Mouse (Mus musculus) MEL (cell line): Measurements from ENCODE around the gene Sgcg. TPM values are rescaled to one million over a fixed set of nuclear protein-coding genes. Genes with fewer than 3 reads are reported as not detected.

Experiments used
- DNase-seq: peaks from one replicate; pipeline ENCODE4 v3.0.0; 2011; ENCODE audit warnings: low read depth, low spot score
- H3K27ac ChIP-seq: 2 replicates; pipeline ENCODE4 v1.5.1; 2012; ENCODE audit warnings: low read depth, mild to moderate bottlenecking, control low read depth, low read length, moderate library complexity; ENCODE audit not compliant: control insufficient read depth
- H3K27me3 ChIP-seq, 2 experiments: fragments of 150-350 bp in 1 of 2; sonication (generic) in 1 of 2; 2 replicates each; pipeline ENCODE4 v1.6.1; 2012; ENCODE audit warnings: low read length in 2 of 2, mild to moderate bottlenecking in 2 of 2, improper control_type of control experiment in 1 of 2, moderate library complexity in 1 of 2; ENCODE audit not compliant: insufficient read depth in 2 of 2, control insufficient read depth in 1 of 2
- H3K36me3 ChIP-seq, 2 experiments: 2 replicates each; pipeline ENCODE4 v1.6.1; 2012 to 2014; ENCODE audit warnings: low read length in 2 of 2, improper control_type of control experiment in 1 of 2, inconsistent platforms in 1 of 2, mild to moderate bottlenecking in 1 of 2; ENCODE audit not compliant: insufficient read depth in 2 of 2, control insufficient read depth in 1 of 2
- H3K4me1 ChIP-seq, 2 experiments: fragments of 150-350 bp in 1 of 2; sonication (generic) in 1 of 2; 2 replicates each; pipeline ENCODE4 v1.6.1; 2012; ENCODE audit warnings: low read length in 2 of 2, improper control_type of control experiment in 1 of 2, mild to moderate bottlenecking in 1 of 2; ENCODE audit not compliant: insufficient read depth in 2 of 2, control insufficient read depth in 1 of 2
- H3K4me3 ChIP-seq, 2 experiments: fragments of 150-350 bp in 1 of 2; sonication (generic) in 1 of 2; 2 replicates each; pipeline ENCODE4 v1.5.1; 2012; ENCODE audit warnings: low read depth in 2 of 2, low read length in 2 of 2, mild to moderate bottlenecking in 2 of 2, moderate library complexity in 2 of 2, control low read depth in 1 of 2, improper control_type of control experiment in 1 of 2; ENCODE audit not compliant: control insufficient read depth in 1 of 2, insufficient read depth in 1 of 2
- H3K79me2 ChIP-seq: 2 replicates; pipeline ENCODE4 v1.6.1; 2012; ENCODE audit warnings: mild to moderate bottlenecking, low read length, moderate library complexity; ENCODE audit not compliant: control insufficient read depth, poor library complexity, insufficient read depth
- H3K9ac ChIP-seq: 2 replicates; pipeline ENCODE4 v1.6.1; 2012; ENCODE audit warnings: low read depth, mild to moderate bottlenecking, control low read depth, low read length, moderate library complexity; ENCODE audit not compliant: control insufficient read depth, poor library complexity, severe bottlenecking
- H3K9me3 ChIP-seq: fragments of 150-350 bp; sonication (generic); replicated peaks from 2 replicates; pipeline ENCODE4 v1.6.1; 2012; ENCODE audit warnings: mild to moderate bottlenecking, low read length, improper control_type of control experiment, moderate library complexity; ENCODE audit not compliant: insufficient read depth
- CHD1 ChIP-seq: IDR thresholded peaks from 2 replicates; pipeline ENCODE4 v1.6.1; 2012; ENCODE audit warnings: low read depth, mild to moderate bottlenecking, inconsistent platforms, low read length, improper control_type of control experiment
- CTCF ChIP-seq, 3 experiments: IDR thresholded peaks in 2 of 3; conservative IDR thresholded peaks in 1 of 3; 2 replicates each; pipeline ENCODE4 v1.5.1; 2011 to 2012; ENCODE audit warnings: low read length in 3 of 3, low read depth in 2 of 3, mild to moderate bottlenecking in 2 of 3, improper control_type of control experiment in 1 of 3, inconsistent platforms in 1 of 3, mixed read lengths in 1 of 3, moderate library complexity in 1 of 3; ENCODE audit not compliant: control insufficient read depth in 1 of 3, insufficient read depth in 1 of 3, poor library complexity in 1 of 3, severe bottlenecking in 1 of 3
- EP300 ChIP-seq, 2 experiments: IDR thresholded peaks; 2 replicates each; pipeline ENCODE4 v1.6.1; 2011; ENCODE audit warnings: improper control_type of control experiment in 2 of 2, low read length in 2 of 2, low read depth in 1 of 2, mild to moderate bottlenecking in 1 of 2
- JUND ChIP-seq: IDR thresholded peaks from 2 replicates; pipeline ENCODE4 v1.6.1; 2011; ENCODE audit warnings: low read depth, mild to moderate bottlenecking, improper control_type of control experiment, low read length
- KAT2A ChIP-seq: conservative IDR thresholded peaks from 2 replicates; pipeline ENCODE4 v1.6.1; 2012; ENCODE audit warnings: low read depth, low read length, improper control_type of control experiment, inconsistent platforms
- MAFK ChIP-seq: IDR thresholded peaks from 2 replicates; pipeline ENCODE4 v1.6.1; 2011; ENCODE audit warnings: low read depth, mild to moderate bottlenecking, low read length, improper control_type of control experiment, borderline replicate concordance
- MAX ChIP-seq: IDR thresholded peaks from 2 replicates; pipeline ENCODE4 v1.6.1; 2011; ENCODE audit warnings: low read length, improper control_type of control experiment
- MAZ ChIP-seq: IDR thresholded peaks from 2 replicates; pipeline ENCODE4 v1.6.1; 2012; ENCODE audit warnings: low read depth, mild to moderate bottlenecking, inconsistent platforms, low read length, improper control_type of control experiment
- MEF2A ChIP-seq: IDR thresholded peaks from 2 replicates; pipeline ENCODE4 v1.6.1; 2014; ENCODE audit warnings: low read depth, mild to moderate bottlenecking, inconsistent platforms, low read length, improper control_type of control experiment; ENCODE audit not compliant: poor library complexity, insufficient replicate concordance, severe bottlenecking; ENCODE audit errors: extremely low read depth
- NELFE ChIP-seq: IDR thresholded peaks from 2 replicates; pipeline ENCODE4 v1.6.1; 2011; ENCODE audit warnings: low read depth, low read length, improper control_type of control experiment
- NRF1 ChIP-seq: IDR thresholded peaks from 2 replicates; pipeline ENCODE4 v1.6.1; 2014; ENCODE audit warnings: low read depth, mild to moderate bottlenecking, inconsistent platforms, low read length, improper control_type of control experiment, moderate library complexity; ENCODE audit not compliant: poor library complexity, insufficient read depth, severe bottlenecking
- POLR2AphosphoS2 ChIP-seq: IDR thresholded peaks from 2 replicates; pipeline ENCODE4 v1.6.1; 2011; ENCODE audit warnings: low read length, improper control_type of control experiment
- POLR2AphosphoS5 ChIP-seq: IDR thresholded peaks from 2 replicates; pipeline ENCODE4 v1.6.1; 2012; ENCODE audit warnings: low read depth, borderline replicate concordance, mild to moderate bottlenecking, inconsistent platforms, low read length, moderate library complexity, mixed read lengths
- RAD21 ChIP-seq: IDR thresholded peaks from 2 replicates; pipeline ENCODE4 v1.6.1; 2011; ENCODE audit warnings: mild to moderate bottlenecking, low read depth, low read length, improper control_type of control experiment
- RCOR1 ChIP-seq: IDR thresholded peaks from 2 replicates; pipeline ENCODE4 v1.6.1; 2012; ENCODE audit warnings: low read depth, mild to moderate bottlenecking, inconsistent platforms, low read length, improper control_type of control experiment
- SIN3A ChIP-seq: IDR thresholded peaks from 2 replicates; pipeline ENCODE4 v1.6.1; 2012; ENCODE audit warnings: low read length, improper control_type of control experiment, inconsistent platforms
- SMC3 ChIP-seq: IDR thresholded peaks from 2 replicates; pipeline ENCODE4 v1.6.1; 2011; ENCODE audit warnings: low read depth, low read length, improper control_type of control experiment
- TAL1 ChIP-seq: IDR thresholded peaks from 2 replicates; pipeline ENCODE4 v1.6.1; 2012; ENCODE audit warnings: mild to moderate bottlenecking, inconsistent platforms, low read length, moderate library complexity, mixed read lengths
- TBP ChIP-seq: IDR thresholded peaks from 2 replicates; pipeline ENCODE4 v1.8.0; 2011; ENCODE audit warnings: low read depth, low read length, improper control_type of control experiment
- TCF12 ChIP-seq: IDR thresholded peaks from 2 replicates; pipeline ENCODE4 v1.6.1; 2014; ENCODE audit warnings: low read depth, mild to moderate bottlenecking, inconsistent platforms, low read length, improper control_type of control experiment, moderate library complexity
- USF1 ChIP-seq: IDR thresholded peaks from 2 replicates; pipeline ENCODE4 v1.6.1; 2014; ENCODE audit warnings: low read depth, mild to moderate bottlenecking, inconsistent platforms, low read length, improper control_type of control experiment, moderate library complexity
- ZC3H11A ChIP-seq: IDR thresholded peaks from 2 replicates; pipeline ENCODE4 v1.6.1; 2012; ENCODE audit warnings: low read depth, mild to moderate bottlenecking, inconsistent platforms, low read length, improper control_type of control experiment
- ZNF384 ChIP-seq: IDR thresholded peaks from 2 replicates; pipeline ENCODE4 v1.6.1; 2012; ENCODE audit warnings: low read depth, mild to moderate bottlenecking, inconsistent platforms, low read length, improper control_type of control experiment
- polyA plus RNA-seq, 2 experiments: library from polyadenylated mRNA; stranded (reverse) in 1 of 2; unstranded in 1 of 2; fragments of >175 nt in 1 of 2; fragments of >200 nt in 1 of 2; gene quantifications; 2 replicates each; pipeline versions ENCODE4 v1.2.1 to v1.2.4; 2012; ENCODE audit warnings: low replicate concordance in 2 of 2, low read depth in 1 of 2; ENCODE audit not compliant: insufficient read length in 2 of 2, insufficient read depth in 1 of 2, missing spikeins in 1 of 2
- total RNA-seq: library from RNA; depleted of rRNA; stranded (reverse); fragments of 300-350 nt; gene quantifications from 2 replicates; pipeline ENCODE4 v1.2.3, GENCODE M21; 2012

Sgcg gene
- total and polyA plus RNA-seq, 3 experiments = not detected

DNA sequence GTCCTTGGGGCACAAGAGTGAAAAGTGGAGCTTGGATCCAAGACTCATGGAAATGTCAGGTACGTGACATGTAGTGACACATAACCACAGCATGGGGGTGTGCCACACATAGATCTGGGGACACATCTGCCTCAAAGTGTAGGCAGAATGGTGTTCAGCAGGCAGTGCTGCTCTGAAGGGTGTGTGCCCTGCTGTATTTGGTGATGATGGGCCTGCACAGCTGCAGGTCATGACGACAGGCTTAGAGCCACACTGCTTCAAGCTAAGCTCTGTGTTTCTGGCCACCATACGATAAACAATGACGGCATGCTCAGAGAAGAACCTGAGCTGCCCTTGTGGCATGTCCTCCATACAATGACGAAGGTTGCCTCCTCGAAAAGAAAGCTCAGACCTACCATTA is 41.5 kb upstream of the Sgcg start:
- Histone ChIP-seq H3K27me3 (no peaks in the 10 kb centered on the region), H3K27ac (no peak overlapping the region), H3K4me3 (no peak overlapping the region), H3K9me3 (no peaks in the 10 kb centered on the region), H3K36me3 (peaks cover 0 to 4% of the 10 kb centered on the region in 2 experiments; a peak in 2 of 4 replicates), H3K9ac (no peak overlapping the region), H3K79me2 (no peaks in the 10 kb centered on the region), H3K4me1 (peaks cover 0 to 9% of the 10 kb centered on the region in 2 experiments; a peak in 2 of 4 replicates)
- no peak for DNase-seq
- TF ChIP-seq SMC3 (no peak), MEF2A (no peak), TAL1 (no peak), POLR2AphosphoS2 (no peak), RCOR1 (no peak)

DNA sequence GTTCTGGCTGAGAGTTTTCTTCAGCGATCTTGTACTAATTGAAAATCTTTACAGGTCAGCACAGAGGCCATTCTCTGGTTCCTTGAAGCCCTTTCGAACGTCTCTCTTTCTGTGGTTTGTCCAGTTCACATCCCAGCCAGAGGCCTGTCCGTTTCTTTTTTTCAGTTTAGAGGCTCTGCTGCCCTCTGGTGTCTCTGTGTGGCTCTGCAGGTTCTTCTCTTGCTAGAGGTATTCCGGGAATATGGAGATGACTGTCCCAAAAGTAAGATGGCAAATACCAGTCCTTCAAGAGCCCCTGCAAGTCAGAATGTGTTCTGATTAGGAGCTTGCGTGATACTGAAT is 36.4 kb upstream of the Sgcg start:
- peak; percentile 85 for DNase-seq
- Histone ChIP-seq H3K36me3 (no peaks in the 10 kb centered on the region; a peak in 1 of 4 replicates), H3K9ac (peak overlapping the region; percentile 46; the same call in 1 of the 2 replicates), H3K27me3 (no peaks in the 10 kb centered on the region), H3K4me1 (no peaks in the 10 kb centered on the region), H3K27ac (no peak overlapping the region), H3K4me3 (peak overlapping the region; percentile 56 to 78)
- TF ChIP-seq KAT2A (no peak), SMC3 (peak; percentile 66), RAD21 (peak; percentile 68), ZNF384 (peak; percentile 61), CTCF (IDR thresholded peaks at IDR 0.05 in 2 of 3, conservative IDR thresholded peaks at IDR 0.05 in 1 of 3; ENCODE audit: control insufficient read depth in 1 of 3, insufficient read depth in 1 of 3, low read depth in 2 of 3, low read length in 3 of 3, poor library complexity in 1 of 3, severe bottlenecking in 1 of 3) (peak; percentile 15 to 70 (median 69)), ZC3H11A (peak; percentile 55), RCOR1 (no peak)
- TF ChIP-seq, all 39 proteins: peak for 5
- Histone ChIP-seq H3K9me3 (no peaks in the 10 kb centered on the region), H3K79me2 (no peaks in the 10 kb centered on the region)

DNA sequence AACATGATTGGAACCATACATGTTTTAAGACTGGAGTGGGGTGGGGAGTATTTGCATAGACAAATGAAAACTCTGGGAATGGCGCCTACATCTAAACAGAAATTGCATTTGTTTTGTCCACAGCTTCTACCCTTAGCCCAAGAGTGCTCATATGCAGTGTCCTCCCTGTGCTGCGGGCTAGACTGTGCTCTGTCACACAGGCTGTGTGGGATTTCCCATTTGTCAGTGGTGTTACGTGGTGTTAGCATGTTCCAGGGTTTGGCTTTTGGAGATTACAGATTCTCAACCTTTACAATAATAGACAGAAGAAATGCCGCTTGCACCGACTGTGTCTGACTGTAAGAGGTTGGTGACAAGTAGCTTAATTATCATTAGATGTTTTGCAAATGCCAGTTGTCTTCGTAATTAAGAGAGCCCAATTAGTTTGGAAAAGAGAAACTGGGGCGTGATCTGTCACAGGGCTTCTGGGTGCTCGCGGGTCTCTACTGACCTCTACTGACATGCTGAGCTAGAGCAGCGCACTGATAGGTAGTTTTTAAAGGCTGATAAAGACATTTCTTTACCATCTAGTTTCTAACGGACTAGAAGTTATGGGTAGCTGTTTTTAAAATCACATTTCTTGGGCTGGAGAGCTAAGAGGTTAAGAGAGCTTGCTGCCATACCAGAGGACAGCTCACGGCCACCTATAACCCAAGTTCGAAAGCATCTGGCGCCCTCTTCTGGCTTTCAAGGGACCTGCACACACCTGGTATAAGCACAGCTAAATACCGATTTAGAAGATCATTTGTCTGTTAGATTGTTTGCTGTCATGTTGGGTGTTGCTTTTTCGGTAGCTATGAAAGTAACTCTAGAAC is 35.8 kb upstream of the Sgcg start:
- H3K36me3 ChIP-seq = no peaks in the 10 kb centered on the region; a peak in 1 of 4 replicates
- peak overlapping the region; percentile 46; the same call in 1 of the 2 replicates for H3K9ac ChIP-seq
- peak; percentile 90 for DNase-seq
- no peaks in the 10 kb centered on the region for H3K9me3 ChIP-seq
- H3K4me1 ChIP-seq = no peaks in the 10 kb centered on the region
- H3K27me3 ChIP-seq = no peaks in the 10 kb centered on the region
- H3K79me2 ChIP-seq = no peaks in the 10 kb centered on the region
- peak overlapping the region; percentile 56 to 78 for H3K4me3 ChIP-seq
- no peak overlapping the region for H3K27ac ChIP-seq
- TF ChIP-seq CTCF (IDR thresholded peaks at IDR 0.05 in 2 of 3, conservative IDR thresholded peaks at IDR 0.05 in 1 of 3; ENCODE audit: control insufficient read depth in 1 of 3, insufficient read depth in 1 of 3, low read depth in 2 of 3, low read length in 3 of 3, poor library complexity in 1 of 3, severe bottlenecking in 1 of 3) (peak; percentile 54 to 86 (median 66)), USF1 (no peak), SIN3A (no peak), JUND (no peak), ZNF384 (no peak), EP300 (IDR thresholded peaks at IDR 0.05; ENCODE audit: low read depth in 1 of 2, low read length in 2 of 2) (no peak), NELFE (no peak), RCOR1 (no peak), CHD1 (no peak), KAT2A (no peak), TCF12 (no peak), POLR2AphosphoS5 (no peak), MAX (no peak), MAZ (no peak), TBP (peak; percentile 40; the same call in 1 of the 2 replicates), MAFK (no peak), NRF1 (no peak)
